Mouse (Mus musculus) spleen, postnatal 10 days (tissue): ENCODE data around the gene Aftph.
A peak's percentile ranks its signal among the peaks of the same experiment; 100 is the strongest.

Experiments
- DNase-seq, 2 experiments: peaks; one replicate each; pipeline ENCODE4 v3.0.0; 2021 to 2022; ENCODE audit warnings: low spot score in 2 of 2

Aftph gene

GRCm38 (mm10) chr11:20728044-20728443, 13.3 kb downstream of the Aftph start:
- DNase-seq: no peak

GRCm38 (mm10) chr11:20723572-20723971, 17.8 kb downstream of the Aftph start:
- DNase-seq: no peak

- DNase-seq: no peak
Measured at GRCm38 (mm10) chr11:20712068-20712671, 29.2 kb downstream of the Aftph start.

- peak; percentile 32 to 71 for DNase-seq
Measured at GRCm38 (mm10) chr11:20691000-20691399, 50.4 kb downstream of the Aftph start.

- DNase-seq: no peak
Measured at GRCm38 (mm10) chr11:20681679-20682078, 59.7 kb downstream of the Aftph start.

GRCm38 (mm10) chr11:20680781-20681180, 60.6 kb downstream of the Aftph start:
- no peak for DNase-seq

- no peak for DNase-seq
Measured at GRCm38 (mm10) chr11:20679396-20679795, 62.0 kb downstream of the Aftph start.

GRCm38 (mm10) chr11:20672513-20672912, 68.9 kb downstream of the Aftph start:
- no peak for DNase-seq

GRCm38 (mm10) chr11:20671789-20672392, 69.5 kb downstream of the Aftph start:
- DNase-seq: no peak

- DNase-seq: no peak
Measured at GRCm38 (mm10) chr11:20664878-20665277, 76.5 kb downstream of the Aftph start.

- DNase-seq: no peak
Measured at GRCm38 (mm10) chr11:20663580-20664198, 77.7 kb downstream of the Aftph start.

GRCm38 (mm10) chr11:20662811-20663210, 78.6 kb downstream of the Aftph start:
- no peak for DNase-seq

GRCm38 (mm10) chr11:20661652-20662051, 79.7 kb downstream of the Aftph start:
- peak in 1 of 2 experiments; percentile 72 for DNase-seq

- DNase-seq: no peak
Measured at GRCm38 (mm10) chr11:20660111-20661097, 81.0 kb downstream of the Aftph start.

GRCm38 (mm10) chr11:20659094-20659493, 82.3 kb downstream of the Aftph start:
- no peak for DNase-seq

GRCm38 (mm10) chr11:20656711-20657057, 84.7 kb downstream of the Aftph start:
- DNase-seq: peak in 1 of 2 experiments; percentile 32

GRCm38 (mm10) chr11:20655795-20656710, 85.3 kb downstream of the Aftph start:
- no peak for DNase-seq

- DNase-seq: no peak
Measured at GRCm38 (mm10) chr11:20651166-20651565, 90.2 kb downstream of the Aftph start.

GRCm38 (mm10) chr11:20650006-20650639, 91.3 kb downstream of the Aftph start:
- no peak for DNase-seq

GRCm38 (mm10) chr11:20649477-20649876, 91.9 kb downstream of the Aftph start:
- no peak for DNase-seq
